Comparison of ENCODE assay signal across 15 mouse cellular contexts in the genomic region with DNA sequence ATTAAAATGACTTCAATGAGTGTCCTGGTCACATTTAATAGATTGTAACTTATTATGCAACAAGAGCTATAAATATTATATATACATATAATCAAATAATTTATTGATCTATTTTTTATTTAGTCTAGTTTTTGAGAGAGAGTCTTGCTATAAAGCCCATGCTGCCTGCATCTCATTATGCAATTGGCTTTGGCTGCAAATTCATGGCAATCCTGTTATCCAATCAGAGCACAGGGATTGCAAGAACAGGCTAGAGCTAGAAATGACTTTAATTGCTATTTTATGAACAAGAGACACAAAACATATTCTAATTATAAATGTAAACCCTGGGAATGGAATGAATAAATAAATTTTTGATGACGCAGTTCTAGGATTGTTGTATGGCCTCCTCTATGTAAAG.
"Had no signal": no experiment of that assay in that cellular context is flagged by ENCODE, and none has a peak within 500 bp of the region (broad histone marks: within the 10 kb centered on the region; RNA-seq: fewer than 3 reads in every experiment).

No protein-coding gene starts in this region.

- H3K9me3 ChIP-seq: neural tube, embryonic 15.5 days; stomach, embryonic 15.5 days had no signal

- H3K4me2 ChIP-seq: neural tube, embryonic 15.5 days; stomach, embryonic 15.5 days had no signal

- H3K36me3 ChIP-seq: neural tube, embryonic 15.5 days; stomach, embryonic 15.5 days had no signal

- DNase-seq: retina, postnatal 1 day; right cerebral cortex, adult 18-20 months; right cerebral cortex, postnatal 14 days; right cerebral cortex, postnatal 25 days; right cerebral cortex, postnatal 4 days; spleen, adult 18-20 months; thymus, adult 18-20 months; thymus, adult 2 months; thymus, postnatal 14 days; thymus, postnatal 25 days; thymus, postnatal 36 days; thymus, postnatal 4 days had no signal

- H3K27ac ChIP-seq: neural tube, embryonic 15.5 days; stomach, embryonic 15.5 days; stomach, postnatal 0 days had no signal

- H3K9ac ChIP-seq: neural tube, embryonic 15.5 days; stomach, embryonic 15.5 days had no signal

- H3K4me1 ChIP-seq: neural tube, embryonic 15.5 days; stomach, embryonic 15.5 days had no signal

- H3K4me3 ChIP-seq: neural tube, embryonic 15.5 days; stomach, embryonic 15.5 days had no signal

- H3K27me3 ChIP-seq: neural tube, embryonic 15.5 days; stomach, embryonic 15.5 days had no signal
